Mouse (Mus musculus) forebrain, embryonic 13.5 days (tissue): ENCODE results near the gene Gstm3. TPM values are rescaled to one million over a fixed set of nuclear protein-coding genes. Genes with fewer than 3 reads are reported as not detected.
"Not testable (repeated sequence)": the region's sequence is repeated elsewhere in the genome, so short reads cannot be mapped to it uniquely, and the experiment has no call there.

Experiments used
- ATAC-seq: fragments of 200-750 bp; cut with Nextera tagmentation; 2 replicates; pipeline ENCODE4 v1.8.0; 2017
- H3K27ac ChIP-seq: fragments of 300-500 bp; sonication (generic); 2 replicates; pipeline ENCODE4 v1.5.1; 2015; ENCODE audit warnings: inconsistent platforms, mild to moderate bottlenecking, moderate library complexity
- H3K27me3 ChIP-seq: fragments of 300-500 bp; sonication (generic); 2 replicates; pipeline ENCODE4 v1.6.1; 2015; ENCODE audit warnings: mild to moderate bottlenecking, inconsistent platforms
- H3K36me3 ChIP-seq: fragments of 300-500 bp; sonication (generic); 2 replicates; pipeline ENCODE4 v1.6.1; 2015; ENCODE audit warnings: mild to moderate bottlenecking, inconsistent platforms; ENCODE audit not compliant: poor library complexity, severe bottlenecking
- H3K4me1 ChIP-seq: fragments of 300-500 bp; sonication (generic); 2 replicates; pipeline ENCODE4 v1.6.1; 2015; ENCODE audit warnings: inconsistent platforms
- H3K4me2 ChIP-seq: fragments of 300-500 bp; sonication (generic); 2 replicates; pipeline ENCODE4 v1.6.1; 2015; ENCODE audit warnings: inconsistent platforms, mild to moderate bottlenecking, moderate library complexity
- H3K4me3 ChIP-seq: fragments of 300-500 bp; sonication (generic); 2 replicates; pipeline ENCODE4 v1.5.1; 2015; ENCODE audit warnings: mild to moderate bottlenecking, inconsistent platforms
- H3K9ac ChIP-seq: fragments of 300-500 bp; sonication (generic); 2 replicates; pipeline ENCODE4 v1.6.1; 2015; ENCODE audit warnings: mild to moderate bottlenecking, inconsistent platforms
- H3K9me3 ChIP-seq: fragments of 300-500 bp; sonication (generic); replicated peaks from 2 replicates; pipeline ENCODE4 v1.6.1; 2016; ENCODE audit warnings: inconsistent platforms
- WGBS: fragments of 180-500 bp; shearing (Covaris S2); methylation state at CpG from one replicate; pipeline ENCODE4 v1.1.7; 2015; 5-methylcytosine and 5-hydroxymethylcytosine counted together
- polyA plus RNA-seq: library from polyadenylated mRNA; unstranded; fragments of >200 nt; fragmentation: Nextera tagmentation; extraction: Ambion mirVana; gene quantifications from 2 replicates; pipeline ENCODE4 v1.2.1, GENCODE M21; 2015

Gstm3 gene
- 0.14 and 0.26 TPM in 2 replicates for polyA plus RNA-seq

- H3K36me3 ChIP-seq = no peaks in the 10 kb centered on the region
- no peak within 1 kb of the TSS for H3K9ac ChIP-seq
- H3K9me3 ChIP-seq = no peaks in the 10 kb centered on the region
- no peak for ATAC-seq
- 68% methylated on average over 13 of the region's 13 CpGs for WGBS
- peaks cover 13% of the 10 kb centered on the region; the same call in 1 of the 2 replicates for H3K4me1 ChIP-seq
- H3K27ac ChIP-seq = no peak within 1 kb of the TSS
- H3K4me3 ChIP-seq = no peak within 1 kb of the TSS
- H3K4me2 ChIP-seq = no peak within 1 kb of the TSS
- no peaks in the 10 kb centered on the region for H3K27me3 ChIP-seq
Observed at GRCm38 (mm10) chr3:107968724-107969395, at the start of gene Gstm3. Gstm3 (minus strand) TSS chr3:107969283.

GRCm38 (mm10) chr3:108018190-108018820 is 49.2 kb upstream of the Gstm3 start:
- peak overlapping the region; percentile 82 for H3K4me2 ChIP-seq
- H3K4me1 ChIP-seq = peaks cover 15% of the 10 kb centered on the region
- H3K27ac ChIP-seq = peak overlapping the region; percentile 19; the same call in 1 of the 2 replicates
- peak overlapping the region; percentile 58 for H3K9ac ChIP-seq
- H3K27me3 ChIP-seq = no peaks in the 10 kb centered on the region
- H3K4me3 ChIP-seq = peak overlapping the region; percentile 42
- H3K9me3 ChIP-seq = no peaks in the 10 kb centered on the region
- ATAC-seq = peak; percentile 17; the same call in 1 of the 2 replicates
- H3K36me3 ChIP-seq = no peaks in the 10 kb centered on the region
- WGBS = 30% methylated on average over 14 of the region's 14 CpGs

DNA sequence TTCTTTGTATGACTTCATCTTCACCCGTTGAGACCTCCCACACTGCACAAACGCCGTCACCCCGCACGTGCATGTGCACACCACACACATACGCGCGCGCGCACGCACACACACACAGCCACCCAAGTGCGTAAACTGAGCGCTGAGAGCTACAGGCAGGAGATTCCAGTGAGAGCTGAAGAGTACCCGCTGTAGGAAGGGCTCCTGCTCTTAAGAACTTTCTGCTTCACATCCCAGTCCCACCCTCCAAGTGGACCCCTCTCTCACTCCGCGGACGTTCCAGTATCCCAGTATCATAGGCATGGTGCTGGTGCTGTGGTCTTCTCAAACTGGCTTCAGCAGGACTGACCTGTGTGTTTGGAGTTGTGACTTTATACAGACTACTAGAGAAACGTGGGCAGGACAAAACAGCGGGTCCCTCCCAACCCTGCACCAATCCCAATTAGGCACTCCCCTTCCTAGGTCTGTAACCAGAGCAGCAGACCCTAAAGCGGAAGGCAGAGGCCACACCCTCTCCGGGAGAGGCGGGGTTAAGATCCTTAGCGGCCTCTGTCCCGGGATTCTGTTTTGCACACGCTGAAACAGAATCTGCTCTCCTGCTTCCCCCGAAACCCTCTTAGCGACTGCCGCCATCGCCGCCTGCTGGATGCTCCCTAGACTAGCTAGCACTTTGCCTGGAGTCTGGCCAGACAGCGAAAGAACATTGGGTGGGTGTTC is 48.5 kb upstream of the Gstm3 start, which contains the start of gene Gstm1:
Gene Gstm1, minus strand, starts transcription at position 501 of the 717 bp plus-strand sequence.
- H3K9me3 ChIP-seq = no peaks in the 10 kb centered on the region
- H3K4me3 ChIP-seq = peak within 1 kb of the TSS; percentile 42
- H3K36me3 ChIP-seq = no peaks in the 10 kb centered on the region
- no peaks in the 10 kb centered on the region for H3K27me3 ChIP-seq
- under 1% methylated on average over 31 of the region's 31 CpGs for WGBS
- H3K4me1 ChIP-seq = peaks cover 15% of the 10 kb centered on the region
- peak within 1 kb of the TSS; percentile 58 for H3K9ac ChIP-seq
- peak within 1 kb of the TSS; percentile 57 for H3K27ac ChIP-seq
- peak; percentile 98 for ATAC-seq
- peak within 1 kb of the TSS; percentile 82 for H3K4me2 ChIP-seq

GRCm38 (mm10) chr3:108016468-108016867 is 47.4 kb upstream of the Gstm3 start:
- peaks cover 17% of the 10 kb centered on the region for H3K4me1 ChIP-seq
- H3K9me3 ChIP-seq, H3K36me3 ChIP-seq, H3K4me3 ChIP-seq, ATAC-seq, H3K27me3 ChIP-seq, H3K27ac ChIP-seq: not testable (repeated sequence)
- peak overlapping the region; percentile 8; the same call in 1 of the 2 replicates for H3K9ac ChIP-seq
- WGBS = 94% methylated on average over 5 of the region's 5 CpGs
- peak overlapping the region; percentile 82; the same call in 1 of the 2 replicates for H3K4me2 ChIP-seq

GRCm38 (mm10) chr3:108014974-108015346 is 45.9 kb upstream of the Gstm3 start:
- no peak overlapping the region for H3K4me2 ChIP-seq

GRCm38 (mm10) chr3:108014098-108014973 is 45.3 kb upstream of the Gstm3 start:
- 85% methylated on average over 8 of the region's 8 CpGs for WGBS
- H3K9me3 ChIP-seq = no peaks in the 10 kb centered on the region

More at GRCm38 (mm10) chr3:108014974-108015346, 45.9 kb upstream of the Gstm3 start:
- no peak for ATAC-seq
- H3K9me3 ChIP-seq = no peaks in the 10 kb centered on the region
- H3K9ac ChIP-seq = no peak overlapping the region
- WGBS = 94% methylated on average over 2 of the region's 2 CpGs
- H3K36me3 ChIP-seq = no peaks in the 10 kb centered on the region
- H3K4me1 ChIP-seq = peaks cover 24% of the 10 kb centered on the region
- no peak overlapping the region for H3K27ac ChIP-seq
- no peak overlapping the region for H3K4me3 ChIP-seq
- no peaks in the 10 kb centered on the region for H3K27me3 ChIP-seq

DNA sequence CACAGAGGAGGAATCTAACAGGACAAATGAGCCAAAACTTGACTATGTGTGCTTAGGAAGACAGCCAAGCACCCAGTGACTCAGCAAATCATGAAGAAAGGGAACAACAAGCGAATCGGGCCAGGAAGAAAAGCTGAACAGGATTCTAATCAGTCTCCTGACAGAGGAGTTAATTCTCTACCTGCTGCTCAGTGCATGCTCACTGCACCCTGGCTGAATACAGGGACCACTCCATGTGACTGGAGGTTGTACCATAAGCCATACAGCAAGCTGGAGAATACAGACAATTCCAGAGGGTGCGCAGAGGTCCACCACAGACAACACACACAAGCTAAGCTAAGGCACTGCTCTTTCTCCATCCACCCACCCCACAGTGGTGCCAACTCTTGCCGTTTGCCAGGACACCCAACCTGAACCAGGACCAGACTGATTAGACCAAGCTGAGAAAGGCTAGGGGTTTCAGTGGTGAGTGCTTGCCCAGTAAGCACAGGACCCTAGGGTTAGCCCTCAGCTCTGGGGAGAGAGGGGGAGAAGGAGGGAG is 44.3 kb upstream of the Gstm3 start:
- H3K36me3 ChIP-seq = no peaks in the 10 kb centered on the region
- H3K9ac ChIP-seq = no peak overlapping the region
- no peak overlapping the region for H3K4me3 ChIP-seq
- H3K4me1 ChIP-seq = peaks cover 21% of the 10 kb centered on the region
- ATAC-seq = no peak
- H3K27me3 ChIP-seq = no peaks in the 10 kb centered on the region
- no peaks in the 10 kb centered on the region for H3K9me3 ChIP-seq
- H3K27ac ChIP-seq = no peak overlapping the region
- WGBS = 84% methylated on average over 4 of the region's 4 CpGs
- H3K4me2 ChIP-seq = no peak overlapping the region

More at GRCm38 (mm10) chr3:108014098-108014973, 45.3 kb upstream of the Gstm3 start:
- no peaks in the 10 kb centered on the region for H3K36me3 ChIP-seq
- no peak overlapping the region for H3K27ac ChIP-seq
- H3K4me2 ChIP-seq = no peak overlapping the region
- no peak overlapping the region for H3K9ac ChIP-seq
- H3K4me1 ChIP-seq = peaks cover 24% of the 10 kb centered on the region
- H3K4me3 ChIP-seq = no peak overlapping the region
- ATAC-seq = no peak
- H3K27me3 ChIP-seq = no peaks in the 10 kb centered on the region

DNA sequence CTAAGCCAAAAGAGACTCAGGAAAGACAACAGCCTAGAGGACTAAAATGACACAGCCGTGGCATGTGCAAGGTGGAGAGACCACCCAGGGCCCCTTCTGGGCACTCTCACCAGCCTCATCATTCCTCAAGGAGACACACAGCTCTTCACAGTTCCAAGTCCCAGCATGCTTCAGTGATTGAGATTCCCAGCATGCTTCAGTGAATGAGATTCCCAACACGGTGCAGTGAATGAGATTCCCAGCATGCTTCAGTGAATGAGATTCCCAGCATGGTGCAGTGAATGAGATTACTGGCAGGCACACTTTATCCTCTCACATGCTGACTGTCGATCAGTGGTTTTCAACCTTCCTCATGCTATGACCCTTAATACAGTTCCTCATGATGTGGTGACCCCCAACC is 42.5 kb upstream of the Gstm3 start:
- peak; percentile 77 for ATAC-seq
- Histone ChIP-seq H3K4me2 (no peak overlapping the region), H3K9ac (no peak overlapping the region), H3K27me3 (no peaks in the 10 kb centered on the region), H3K36me3 (no peaks in the 10 kb centered on the region), H3K4me1 (peaks cover 9% of the 10 kb centered on the region), H3K9me3 (no peaks in the 10 kb centered on the region), H3K27ac (no peak overlapping the region), H3K4me3 (no peak overlapping the region)
- 23% methylated on average over 3 of the region's 3 CpGs for WGBS

DNA sequence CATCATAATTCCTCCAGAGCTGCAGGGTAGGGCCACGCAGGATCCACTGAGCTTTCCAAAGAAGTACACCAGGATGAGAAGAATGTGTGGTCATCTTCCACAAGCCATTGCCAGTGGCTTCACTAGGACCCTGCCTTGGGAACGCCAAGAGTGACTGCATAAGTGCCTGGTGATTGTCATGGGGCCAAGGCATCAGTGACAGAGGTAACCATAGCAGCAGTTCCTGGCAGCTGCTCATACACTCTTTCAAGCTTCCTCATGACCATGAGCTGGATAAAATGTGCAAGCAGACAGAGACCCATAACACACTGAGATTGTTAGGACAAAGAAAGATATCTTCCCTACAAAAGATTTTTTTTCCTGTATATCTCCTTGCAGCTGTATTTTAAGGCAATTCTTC is 41.2 kb upstream of the Gstm3 start:
- Histone ChIP-seq H3K36me3 (no peaks in the 10 kb centered on the region), H3K9ac (no peak overlapping the region), H3K27ac (no peak overlapping the region), H3K4me1 (peaks cover 9% of the 10 kb centered on the region), H3K4me3 (no peak overlapping the region), H3K9me3 (no peaks in the 10 kb centered on the region), H3K27me3 (no peaks in the 10 kb centered on the region), H3K4me2 (no peak overlapping the region)
- 0 out of 2 replicates have a peak, but pooled peaks have one; percentile 43 for ATAC-seq
- 77% methylated on average over 2 of the region's 2 CpGs for WGBS

- Histone ChIP-seq H3K9me3 (no peaks in the 10 kb centered on the region), H3K9ac (no peak overlapping the region), H3K4me3 (no peak overlapping the region), H3K27ac (no peak overlapping the region), H3K4me2 (no peak overlapping the region), H3K36me3 (no peaks in the 10 kb centered on the region), H3K4me1 (no peaks in the 10 kb centered on the region), H3K27me3 (no peaks in the 10 kb centered on the region)
- no peak for ATAC-seq
- WGBS = 84% methylated on average over 8 of the region's 8 CpGs
Observed at GRCm38 (mm10) chr3:108002021-108002420, 32.9 kb upstream of the Gstm3 start.

- ATAC-seq = no peak
- H3K27ac ChIP-seq = no peak overlapping the region
- no peak overlapping the region for H3K4me3 ChIP-seq
- no peaks in the 10 kb centered on the region for H3K4me1 ChIP-seq
- H3K4me2 ChIP-seq = no peak overlapping the region
- no peaks in the 10 kb centered on the region for H3K36me3 ChIP-seq
- WGBS = 87% methylated on average over 3 of the region's 3 CpGs
- H3K27me3 ChIP-seq = no peaks in the 10 kb centered on the region
- H3K9me3 ChIP-seq = no peaks in the 10 kb centered on the region
- no peak overlapping the region for H3K9ac ChIP-seq
Observed at GRCm38 (mm10) chr3:107999491-107999890, 30.4 kb upstream of the Gstm3 start.
